Mouse (Mus musculus): ENCODE results near the gene Usp49. TPM values are rescaled to one million over a fixed set of nuclear protein-coding genes. Genes with fewer than 3 reads are reported as not detected.
"Not testable (repeated sequence)": the region's sequence is repeated elsewhere in the genome, so short reads cannot be mapped to it uniquely, and the experiment has no call there.

The Usp49 gene
- polyA plus RNA-seq, 1 experiment: 4.6 TPM

GRCm38 (mm10) chr17:47594969-47595247, 35.6 kb upstream of the Usp49 start:
- no peaks in the 10 kb centered on the region for H3K27me3 ChIP-seq (ENCODE audit: control insufficient read depth, insufficient read depth, low read length)
- WGBS: 5% methylated on average over 8 of the region's 9 CpGs
- H3K4me1 ChIP-seq (ENCODE audit: control insufficient read depth, insufficient read depth, insufficient read length, low read length): peaks cover 6% of the 10 kb centered on the region
- peak overlapping the region; percentile 79 for H3K4me3 ChIP-seq (ENCODE audit: low read depth, low read length)
- H3K36me3 ChIP-seq (ENCODE audit: control insufficient read depth, insufficient read depth, low read length): peaks cover 2% of the 10 kb centered on the region; the same call in 1 of the 2 replicates
- TF ChIP-seq POLR2A (IDR thresholded peaks at IDR 0.05; ENCODE audit: low read depth, low read length) (no peak), CTCF (IDR thresholded peaks at IDR 0.05; ENCODE audit: extremely low read depth, insufficient read length, insufficient replicate concordance, low read depth, low read length) (no peak)
- peak overlapping the region; percentile 13; the same call in 1 of the 2 replicates for H3K27ac ChIP-seq (ENCODE audit: insufficient read depth, low read depth, low read length)

GRCm38 (mm10) chr17:47595248-47596161, 35.0 kb upstream of the Usp49 start:
- Histone ChIP-seq H3K36me3 (ENCODE audit: control insufficient read depth, insufficient read depth, low read length) (peaks cover 2% of the 10 kb centered on the region; the same call in 1 of the 2 replicates), H3K4me1 (ENCODE audit: control insufficient read depth, insufficient read depth, insufficient read length, low read length) (peaks cover 6% of the 10 kb centered on the region), H3K27ac (ENCODE audit: insufficient read depth, low read depth, low read length) (peak overlapping the region; percentile 32), H3K27me3 (ENCODE audit: control insufficient read depth, insufficient read depth, low read length) (no peaks in the 10 kb centered on the region), H3K4me3 (ENCODE audit: low read depth, low read length) (peak overlapping the region; percentile 79)
- 22% methylated on average over 21 of the region's 21 CpGs for WGBS
- no peak for TF ChIP-seq POLR2A (IDR thresholded peaks at IDR 0.05; ENCODE audit: low read depth, low read length)
- no peak for TF ChIP-seq CTCF (IDR thresholded peaks at IDR 0.05; ENCODE audit: extremely low read depth, insufficient read length, insufficient replicate concordance, low read depth, low read length)

DNA sequence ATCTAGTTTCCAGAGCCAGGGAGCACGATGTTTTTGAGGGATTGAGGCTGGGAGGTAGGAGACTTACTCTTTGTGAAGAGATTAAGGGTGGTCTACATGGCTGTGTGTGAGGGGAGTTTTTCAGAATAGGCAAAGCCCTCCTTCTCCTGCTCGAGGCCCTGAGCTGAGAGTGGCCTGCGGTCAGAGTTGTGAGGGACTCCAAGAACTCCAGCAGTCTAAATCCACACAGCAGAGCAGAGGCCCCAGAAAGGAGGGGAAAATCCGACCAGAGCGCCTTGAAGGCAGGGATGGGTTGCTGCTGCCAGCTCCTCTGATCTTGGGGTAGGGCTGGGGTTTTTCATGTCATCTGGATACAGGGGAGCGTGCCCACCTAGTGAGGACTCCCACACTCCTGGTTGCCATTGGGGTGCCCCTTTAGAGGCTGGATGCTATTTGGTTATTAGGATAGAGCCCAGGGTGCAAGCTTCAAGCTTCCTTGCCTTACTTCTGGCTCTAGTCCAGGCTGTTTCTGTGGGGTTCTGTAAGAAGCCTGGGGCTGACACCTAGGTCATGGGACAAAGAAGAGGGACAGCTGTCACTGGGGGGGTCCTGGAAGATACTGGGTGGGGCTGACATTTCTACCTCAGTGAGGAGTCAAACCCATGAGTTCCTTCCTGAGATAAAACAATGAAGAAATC, 34.2 kb upstream of the Usp49 start:
- peaks cover 8% of the 10 kb centered on the region for H3K36me3 ChIP-seq (ENCODE audit: control insufficient read depth, insufficient read depth, low read length)
- WGBS: 73% methylated on average over 6 of the region's 6 CpGs
- no peak for TF ChIP-seq POLR2A (IDR thresholded peaks at IDR 0.05; ENCODE audit: low read depth, low read length)
- no peak for TF ChIP-seq CTCF (IDR thresholded peaks at IDR 0.05; ENCODE audit: extremely low read depth, insufficient read length, insufficient replicate concordance, low read depth, low read length)

DNA sequence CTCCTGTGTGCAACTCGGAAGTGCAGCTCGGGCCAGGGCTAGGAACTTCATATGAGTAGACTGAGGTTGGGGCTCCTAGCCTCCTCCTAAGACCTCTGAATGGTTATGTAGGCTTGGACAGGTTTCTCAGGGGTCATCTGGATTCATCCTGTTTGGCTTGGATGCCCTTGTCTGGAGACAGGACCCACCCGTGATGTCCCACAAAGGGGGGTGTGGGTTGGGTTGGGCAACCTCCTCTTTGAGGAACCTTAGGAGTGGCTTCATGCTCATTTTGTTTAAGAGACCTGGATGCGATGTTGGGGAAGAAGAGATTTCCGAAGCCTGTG, 33.7 kb upstream of the Usp49 start:
- H3K27ac ChIP-seq (ENCODE audit: insufficient read depth, low read depth, low read length): no peak overlapping the region
- H3K4me1 ChIP-seq (ENCODE audit: control insufficient read depth, insufficient read depth, insufficient read length, low read length): peaks cover 10% of the 10 kb centered on the region
- H3K27me3 ChIP-seq (ENCODE audit: control insufficient read depth, insufficient read depth, low read length): no peaks in the 10 kb centered on the region
- no peak overlapping the region for H3K4me3 ChIP-seq (ENCODE audit: low read depth, low read length)
- TF ChIP-seq POLR2A (IDR thresholded peaks at IDR 0.05; ENCODE audit: low read depth, low read length): no peak
- TF ChIP-seq CTCF (IDR thresholded peaks at IDR 0.05; ENCODE audit: extremely low read depth, insufficient read length, insufficient replicate concordance, low read depth, low read length): no peak
- WGBS: 78% methylated on average over 5 of the region's 5 CpGs
- peaks cover 12% of the 10 kb centered on the region for H3K36me3 ChIP-seq (ENCODE audit: control insufficient read depth, insufficient read depth, low read length)

More for the DNA sequence above, 34.2 kb upstream of the Usp49 start:
- Histone ChIP-seq H3K27ac (ENCODE audit: insufficient read depth, low read depth, low read length) (peak overlapping the region; percentile 32; the same call in 1 of the 2 replicates), H3K4me1 (ENCODE audit: control insufficient read depth, insufficient read depth, insufficient read length, low read length) (peaks cover 8% of the 10 kb centered on the region), H3K4me3 (ENCODE audit: low read depth, low read length) (no peak overlapping the region), H3K27me3 (ENCODE audit: control insufficient read depth, insufficient read depth, low read length) (no peaks in the 10 kb centered on the region)

GRCm38 (mm10) chr17:47597261-47597660, 33.2 kb upstream of the Usp49 start:
- peaks cover 14% of the 10 kb centered on the region for H3K36me3 ChIP-seq (ENCODE audit: control insufficient read depth, insufficient read depth, low read length)
- 73% methylated on average over 13 of the region's 13 CpGs for WGBS
- TF ChIP-seq POLR2A (IDR thresholded peaks at IDR 0.05; ENCODE audit: low read depth, low read length): no peak
- no peak for TF ChIP-seq CTCF (IDR thresholded peaks at IDR 0.05; ENCODE audit: extremely low read depth, insufficient read length, insufficient replicate concordance, low read depth, low read length)
- no peak overlapping the region for H3K27ac ChIP-seq (ENCODE audit: insufficient read depth, low read depth, low read length)
- H3K27me3 ChIP-seq (ENCODE audit: control insufficient read depth, insufficient read depth, low read length): no peaks in the 10 kb centered on the region
- peaks cover 10% of the 10 kb centered on the region for H3K4me1 ChIP-seq (ENCODE audit: control insufficient read depth, insufficient read depth, insufficient read length, low read length)
- H3K4me3 ChIP-seq (ENCODE audit: low read depth, low read length): no peak overlapping the region

GRCm38 (mm10) chr17:47597838-47598579, 32.5 kb upstream of the Usp49 start:
- Histone ChIP-seq H3K36me3 (ENCODE audit: control insufficient read depth, insufficient read depth, low read length) (peaks cover 18% of the 10 kb centered on the region), H3K27me3 (ENCODE audit: control insufficient read depth, insufficient read depth, low read length) (no peaks in the 10 kb centered on the region), H3K27ac (ENCODE audit: insufficient read depth, low read depth, low read length) (no peak overlapping the region), H3K4me3 (ENCODE audit: low read depth, low read length) (no peak overlapping the region), H3K4me1 (ENCODE audit: control insufficient read depth, insufficient read depth, insufficient read length, low read length) (peaks cover 7% of the 10 kb centered on the region; the same call in 1 of the 2 replicates)
- 39% methylated on average over 10 of the region's 10 CpGs for WGBS
- peak; percentile 75; the same call in 1 of the 2 replicates for TF ChIP-seq CTCF (IDR thresholded peaks at IDR 0.05; ENCODE audit: extremely low read depth, insufficient read length, insufficient replicate concordance, low read depth, low read length)
- no peak for TF ChIP-seq POLR2A (IDR thresholded peaks at IDR 0.05; ENCODE audit: low read depth, low read length)

DNA sequence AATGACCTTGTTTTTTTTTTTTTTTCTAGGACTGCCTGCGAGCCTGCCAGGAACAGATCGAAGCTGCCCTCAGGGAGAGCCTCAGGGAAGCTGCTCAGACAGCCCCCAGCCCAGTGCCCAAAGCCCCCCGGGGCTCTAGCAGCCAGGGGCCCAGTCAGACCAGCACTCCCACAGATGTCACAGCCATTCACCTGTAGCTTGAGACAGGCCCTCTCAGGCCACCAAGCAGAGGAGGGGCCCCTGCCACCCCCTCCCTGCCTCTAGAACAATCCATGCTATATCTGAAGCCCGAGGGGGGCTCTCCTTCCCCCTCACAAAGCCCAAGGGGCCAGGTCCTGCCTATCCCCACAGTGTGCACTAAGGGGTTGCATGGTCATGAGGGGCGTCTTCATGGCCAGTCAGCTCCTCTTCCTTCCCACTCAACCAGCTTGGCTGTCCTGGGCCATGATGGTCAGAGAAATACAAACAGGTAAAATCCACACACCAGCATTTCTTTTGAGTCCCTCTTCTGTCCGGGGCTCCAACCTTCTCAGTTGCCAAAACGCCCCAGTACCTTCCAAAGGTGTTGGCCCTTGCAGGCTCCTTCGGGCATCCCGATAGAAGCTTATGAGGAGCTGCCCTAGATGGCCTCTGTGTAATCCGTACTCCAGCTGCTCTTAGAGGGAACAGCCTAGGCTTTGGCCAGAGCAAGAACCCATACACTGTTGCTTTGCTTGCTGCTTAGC, 31.7 kb upstream of the Usp49 start:
- not testable (repeated sequence) for H3K4me3 ChIP-seq (ENCODE audit: low read depth, low read length)

More for the DNA sequence above, 31.7 kb upstream of the Usp49 start:
- not testable (repeated sequence) for H3K27ac ChIP-seq (ENCODE audit: insufficient read depth, low read depth, low read length); H3K4me1 ChIP-seq (ENCODE audit: control insufficient read depth, insufficient read depth, insufficient read length, low read length); H3K27me3 ChIP-seq (ENCODE audit: control insufficient read depth, insufficient read depth, low read length)
- H3K36me3 ChIP-seq (ENCODE audit: control insufficient read depth, insufficient read depth, low read length): peaks cover 20% of the 10 kb centered on the region
- 83% methylated on average over 10 of the region's 10 CpGs for WGBS

Measured in small intestine, adult 2 months (tissue).